Mouse (Mus musculus): ENCODE data around the gene Ankrd55. TPM values are rescaled to one million over a fixed set of nuclear protein-coding genes. Genes with fewer than 3 reads are reported as not detected.
A peak's percentile ranks its signal among the peaks of the same experiment; 100 is the strongest.

Ankrd55 gene
- polyA plus RNA-seq, 2 experiments = 1.0 to 1.6 TPM

GRCm38 (mm10) chr13:112381476-112381875 is 93.2 kb downstream of the Ankrd55 start:
- Histone ChIP-seq H3K9ac (ENCODE audit: low read depth, low read length, severe bottlenecking) (no peak overlapping the region), H3K4me1 (ENCODE audit: control insufficient read depth, insufficient read depth, low read length) (peaks cover 13% of the 10 kb centered on the region; the same call in 1 of the 2 replicates), H3K4me2 (replicated peaks; ENCODE audit: low read depth, low read length, severe bottlenecking) (no peak overlapping the region), H3K4me3 (replicated peaks; ENCODE audit: low read length) (no peak overlapping the region), H3K27me3 (ENCODE audit: control insufficient read depth, insufficient read depth, low read length) (no peaks in the 10 kb centered on the region), H3K27ac (replicated peaks; ENCODE audit: low read depth, low read length) (no peak overlapping the region), H3K36me3 (ENCODE audit: control insufficient read depth, insufficient read depth, low read length) (no peaks in the 10 kb centered on the region), H3K9me3 (ENCODE audit: control insufficient read depth, low read length) (no peaks in the 10 kb centered on the region)
- no peak for ATAC-seq (ENCODE audit: low FRiP score, low read depth)
- DNase-seq (ENCODE audit: low spot score) = no peak
- no peak for TF ChIP-seq POLR2A (IDR thresholded peaks at IDR 0.05; ENCODE audit: borderline replicate concordance, extremely low read depth, insufficient read depth, insufficient read length)
- WGBS = 54% methylated on average over 2 of the region's 2 CpGs

GRCm38 (mm10) chr13:112382457-112382856 is 94.2 kb downstream of the Ankrd55 start:
- Histone ChIP-seq H3K4me1 (ENCODE audit: control insufficient read depth, insufficient read depth, low read length) (peaks cover 13% of the 10 kb centered on the region; the same call in 1 of the 2 replicates), H3K4me3 (replicated peaks; ENCODE audit: low read length) (no peak overlapping the region), H3K4me2 (replicated peaks; ENCODE audit: low read depth, low read length, severe bottlenecking) (no peak overlapping the region), H3K36me3 (ENCODE audit: control insufficient read depth, insufficient read depth, low read length) (no peaks in the 10 kb centered on the region), H3K9ac (ENCODE audit: low read depth, low read length, severe bottlenecking) (no peak overlapping the region), H3K27me3 (ENCODE audit: control insufficient read depth, insufficient read depth, low read length) (no peaks in the 10 kb centered on the region), H3K9me3 (ENCODE audit: control insufficient read depth, low read length) (no peaks in the 10 kb centered on the region), H3K27ac (replicated peaks; ENCODE audit: low read depth, low read length) (peak overlapping the region; percentile 15; the same call in 1 of the 2 replicates)
- DNase-seq (ENCODE audit: low spot score) = peak; percentile 32
- peak; percentile 31; the same call in 1 of the 2 replicates for ATAC-seq (ENCODE audit: low FRiP score, low read depth)
- WGBS = 55% methylated on average over 4 of the region's 4 CpGs
- TF ChIP-seq POLR2A (IDR thresholded peaks at IDR 0.05; ENCODE audit: borderline replicate concordance, extremely low read depth, insufficient read depth, insufficient read length) = no peak

- Histone ChIP-seq H3K9me3 (ENCODE audit: control insufficient read depth, low read length) (no peaks in the 10 kb centered on the region), H3K9ac (ENCODE audit: low read depth, low read length, severe bottlenecking) (no peak overlapping the region), H3K4me3 (replicated peaks; ENCODE audit: low read length) (no peak overlapping the region), H3K27me3 (ENCODE audit: control insufficient read depth, insufficient read depth, low read length) (no peaks in the 10 kb centered on the region), H3K4me1 (ENCODE audit: control insufficient read depth, insufficient read depth, low read length) (peaks cover 13% of the 10 kb centered on the region; the same call in 1 of the 2 replicates), H3K4me2 (replicated peaks; ENCODE audit: low read depth, low read length, severe bottlenecking) (no peak overlapping the region), H3K27ac (replicated peaks; ENCODE audit: low read depth, low read length) (peak overlapping the region; percentile 15; the same call in 1 of the 2 replicates), H3K36me3 (ENCODE audit: control insufficient read depth, insufficient read depth, low read length) (no peaks in the 10 kb centered on the region)
- ATAC-seq (ENCODE audit: low FRiP score, low read depth) (peak; percentile 84), DNase-seq (ENCODE audit: low spot score) (peak; percentile 75)
- 45% methylated on average over 3 of the region's 3 CpGs for WGBS
- TF ChIP-seq POLR2A (IDR thresholded peaks at IDR 0.05; ENCODE audit: borderline replicate concordance, extremely low read depth, insufficient read depth, insufficient read length) = no peak
Measured at GRCm38 (mm10) chr13:112382956-112383355, 94.7 kb downstream of the Ankrd55 start.

GRCm38 (mm10) chr13:112383941-112384659 is 95.8 kb downstream of the Ankrd55 start:
- H3K4me2 ChIP-seq (replicated peaks; ENCODE audit: low read depth, low read length, severe bottlenecking) = no peak overlapping the region
- DNase-seq (ENCODE audit: low spot score) (peak; percentile 54), ATAC-seq (ENCODE audit: low FRiP score, low read depth) (no peak)
- no peak overlapping the region for H3K4me3 ChIP-seq (replicated peaks; ENCODE audit: low read length)
- H3K27ac ChIP-seq (replicated peaks; ENCODE audit: low read depth, low read length) = no peak overlapping the region
- H3K9me3 ChIP-seq (ENCODE audit: control insufficient read depth, low read length) = no peaks in the 10 kb centered on the region
- peaks cover 13% of the 10 kb centered on the region; the same call in 1 of the 2 replicates for H3K4me1 ChIP-seq (ENCODE audit: control insufficient read depth, insufficient read depth, low read length)
- H3K9ac ChIP-seq (ENCODE audit: low read depth, low read length, severe bottlenecking) = no peak overlapping the region
- 71% methylated on average over 11 of the region's 11 CpGs for WGBS
- H3K36me3 ChIP-seq (ENCODE audit: control insufficient read depth, insufficient read depth, low read length) = no peaks in the 10 kb centered on the region
- TF ChIP-seq POLR2A (IDR thresholded peaks at IDR 0.05; ENCODE audit: borderline replicate concordance, extremely low read depth, insufficient read depth, insufficient read length) = no peak
- H3K27me3 ChIP-seq (ENCODE audit: control insufficient read depth, insufficient read depth, low read length) = no peaks in the 10 kb centered on the region

- Histone ChIP-seq H3K4me1 (ENCODE audit: control insufficient read depth, insufficient read depth, low read length) (peaks cover 13% of the 10 kb centered on the region; the same call in 1 of the 2 replicates), H3K4me2 (replicated peaks; ENCODE audit: low read depth, low read length, severe bottlenecking) (no peak overlapping the region), H3K4me3 (replicated peaks; ENCODE audit: low read length) (no peak overlapping the region), H3K36me3 (ENCODE audit: control insufficient read depth, insufficient read depth, low read length) (no peaks in the 10 kb centered on the region), H3K9me3 (ENCODE audit: control insufficient read depth, low read length) (no peaks in the 10 kb centered on the region), H3K9ac (ENCODE audit: low read depth, low read length, severe bottlenecking) (no peak overlapping the region), H3K27me3 (ENCODE audit: control insufficient read depth, insufficient read depth, low read length) (no peaks in the 10 kb centered on the region), H3K27ac (replicated peaks; ENCODE audit: low read depth, low read length) (no peak overlapping the region)
- no peak for DNase-seq (ENCODE audit: low spot score)
- no peak for TF ChIP-seq POLR2A (IDR thresholded peaks at IDR 0.05; ENCODE audit: borderline replicate concordance, extremely low read depth, insufficient read depth, insufficient read length)
- ATAC-seq (ENCODE audit: low FRiP score, low read depth) = no peak
- WGBS = 88% methylated on average over 9 of the region's 9 CpGs
Measured at GRCm38 (mm10) chr13:112385040-112385439, 96.8 kb downstream of the Ankrd55 start.

Data from limb, embryonic 14.5 days (tissue).